Mouse (Mus musculus) cerebellum, adult 2 months (tissue): ENCODE data around the gene Gpank1. TPM values are rescaled to one million over a fixed set of nuclear protein-coding genes. Genes with fewer than 3 reads are reported as not detected.
A peak's percentile ranks its signal among the peaks of the same experiment; 100 is the strongest.

Experiments
- DNase-seq, 2 experiments: peaks; one replicate each; pipeline ENCODE4 v3.0.0; 2021
- H3K27ac ChIP-seq: fragments of 200-500 bp; 2 replicates; pipeline ENCODE4 v1.5.1; 2012; ENCODE audit warnings: low read length, control low read depth, inconsistent platforms; ENCODE audit not compliant: insufficient read depth
- H3K27me3 ChIP-seq: fragments of 200-500 bp; 2 replicates; pipeline ENCODE4 v1.6.1; 2012; ENCODE audit warnings: inconsistent platforms, mild to moderate bottlenecking, low read length, moderate library complexity; ENCODE audit not compliant: control insufficient read depth, insufficient read depth
- H3K4me1 ChIP-seq: fragments of 200-500 bp; 2 replicates; pipeline ENCODE4 v1.6.1; 2011; ENCODE audit warnings: low read length; ENCODE audit not compliant: control insufficient read depth, insufficient read depth
- H3K4me3 ChIP-seq: fragments of 200-500 bp; replicated peaks from 2 replicates; pipeline ENCODE3; 2011; ENCODE audit warnings: mild to moderate bottlenecking, low read depth, low read length, control low read depth; ENCODE audit not compliant: insufficient read depth
- CTCF ChIP-seq: fragments of 200-500 bp; IDR thresholded peaks from 2 replicates; pipeline ENCODE4 v1.5.1; 2011; ENCODE audit warnings: low read depth, mild to moderate bottlenecking, control low read depth, low read length, moderate library complexity, borderline replicate concordance; ENCODE audit not compliant: insufficient read depth
- POLR2A ChIP-seq: fragments of 200-500 bp; IDR thresholded peaks from 2 replicates; pipeline ENCODE4 v1.6.1; 2011; ENCODE audit warnings: low read length, control low read depth, borderline replicate concordance; ENCODE audit not compliant: insufficient read depth
- WGBS: fragments of 180-500 bp; shearing (Covaris S2); methylation state at CpG from one replicate; pipeline ENCODE4 v1.1.7; 2018; 5-methylcytosine and 5-hydroxymethylcytosine counted together
- polyA plus RNA-seq: library from polyadenylated mRNA; depleted of rRNA; stranded (reverse); fragments of >200 nt; gene quantifications from 2 replicates; pipeline ENCODE4 v1.2.3, GENCODE M21; 2012; rRNA removed

Gpank1 gene
- polyA plus RNA-seq, 1 experiment, result 32.7 TPM

DNA sequence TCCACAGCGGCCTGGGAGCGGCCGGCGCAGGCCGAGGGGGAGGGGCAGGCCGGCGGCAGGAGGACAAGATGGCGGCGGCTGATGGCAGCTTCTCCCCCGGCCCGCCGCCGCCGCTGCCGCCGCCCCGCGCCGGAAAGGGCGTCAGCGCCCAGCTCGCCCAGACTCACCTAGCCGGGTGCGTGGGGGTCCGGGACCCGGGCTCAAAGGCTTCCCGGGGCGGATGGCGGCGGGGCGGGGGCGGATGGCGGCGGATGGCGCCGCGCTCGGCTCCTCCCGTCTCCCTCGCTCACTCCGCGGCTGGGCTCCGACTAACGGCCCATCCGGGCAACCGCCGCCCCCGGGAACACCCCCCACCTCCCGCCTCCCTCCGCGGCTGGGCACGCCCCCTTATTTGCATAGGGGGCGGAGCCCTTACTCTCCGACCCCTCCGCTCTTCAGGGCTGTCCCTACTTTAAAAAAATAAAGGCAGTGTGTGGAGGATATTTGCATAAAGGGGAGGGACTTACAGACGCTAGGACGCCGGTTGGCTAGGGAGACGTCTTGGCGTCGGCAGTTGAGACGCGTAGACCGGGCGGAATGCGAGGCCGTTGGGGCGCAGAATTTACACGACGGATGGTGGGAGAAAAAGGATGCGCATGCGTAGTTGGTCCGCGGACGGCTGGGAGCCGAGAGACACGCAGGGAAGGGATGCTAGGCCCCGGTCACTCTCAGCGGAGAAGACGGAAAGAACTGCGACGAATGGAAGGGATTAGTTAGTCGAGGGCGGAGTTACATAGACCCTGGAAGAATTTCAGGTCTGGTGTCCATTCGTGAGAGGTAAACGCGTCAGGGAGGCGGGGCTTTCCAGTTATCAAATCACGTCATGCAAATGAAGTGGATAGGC lies 43.6 kb downstream of the Gpank1 start, which contains the start of gene Prrc2a:
Gene Prrc2a (minus strand): TSS at position 330 of the 883 bp plus-strand sequence.
- peak within 1 kb of the TSS; percentile 98 for H3K4me3 ChIP-seq
- H3K27ac ChIP-seq, result peak within 1 kb of the TSS; percentile 82
- DNase-seq, result peak; percentile 99
- H3K27me3 ChIP-seq, result no peaks in the 10 kb centered on the region
- peak; percentile 98 for TF ChIP-seq POLR2A
- TF ChIP-seq CTCF, result no peak
- H3K4me1 ChIP-seq, result peaks cover 13% of the 10 kb centered on the region; the same call in 1 of the 2 replicates
- WGBS, result under 1% methylated on average over 86 of the region's 89 CpGs

DNA sequence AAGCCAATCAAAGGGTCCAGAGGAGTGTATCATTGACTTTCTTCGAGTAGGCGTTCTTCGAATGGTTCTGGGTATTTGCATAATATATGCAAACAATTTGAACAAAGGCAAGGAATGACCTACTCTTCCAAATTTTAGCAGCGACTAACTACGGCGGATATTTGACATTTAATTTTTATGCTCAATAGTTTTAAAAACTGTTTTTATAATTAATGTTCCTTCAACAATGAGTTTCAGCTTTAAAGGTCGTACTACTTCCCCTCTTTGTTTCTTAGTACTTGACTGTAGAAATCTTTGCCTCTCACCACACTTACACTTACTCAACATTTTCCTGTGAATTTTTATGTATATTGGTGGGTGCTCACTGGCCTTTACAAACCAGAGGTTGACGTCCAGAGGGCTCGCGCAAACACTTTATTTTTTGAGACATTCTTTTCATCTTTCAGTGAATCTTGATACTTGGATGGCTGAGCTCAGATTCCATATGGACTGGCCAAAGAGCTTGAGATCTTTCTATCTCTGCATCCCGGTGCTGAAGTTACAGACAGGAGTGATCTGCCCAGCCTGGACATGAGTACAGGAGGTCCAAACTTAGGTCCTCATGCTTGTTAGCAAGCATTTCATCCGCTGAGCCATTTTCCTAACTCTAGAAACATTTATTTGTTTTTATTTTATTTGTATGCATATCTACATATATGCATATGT lies 44.3 kb downstream of the Gpank1 start:
- Histone ChIP-seq H3K4me1 (peaks cover 13% of the 10 kb centered on the region; the same call in 1 of the 2 replicates), H3K4me3 (peak overlapping the region; percentile 65), H3K27me3 (no peaks in the 10 kb centered on the region), H3K27ac (no peak overlapping the region)
- WGBS, result 17% methylated on average over 12 of the region's 12 CpGs
- no peak for TF ChIP-seq POLR2A
- no peak for TF ChIP-seq CTCF
- no peak for DNase-seq

GRCm38 (mm10) chr17:35166352-35167035 lies 45.2 kb downstream of the Gpank1 start:
- Histone ChIP-seq H3K27ac (no peak overlapping the region), H3K27me3 (no peaks in the 10 kb centered on the region), H3K4me1 (peaks cover 8% of the 10 kb centered on the region; the same call in 1 of the 2 replicates), H3K4me3 (no peak overlapping the region)
- peak; percentile 65 for TF ChIP-seq CTCF
- no peak for TF ChIP-seq POLR2A
- 57% methylated on average over 8 of the region's 8 CpGs for WGBS
- peak; percentile 63 to 75 for DNase-seq

DNA sequence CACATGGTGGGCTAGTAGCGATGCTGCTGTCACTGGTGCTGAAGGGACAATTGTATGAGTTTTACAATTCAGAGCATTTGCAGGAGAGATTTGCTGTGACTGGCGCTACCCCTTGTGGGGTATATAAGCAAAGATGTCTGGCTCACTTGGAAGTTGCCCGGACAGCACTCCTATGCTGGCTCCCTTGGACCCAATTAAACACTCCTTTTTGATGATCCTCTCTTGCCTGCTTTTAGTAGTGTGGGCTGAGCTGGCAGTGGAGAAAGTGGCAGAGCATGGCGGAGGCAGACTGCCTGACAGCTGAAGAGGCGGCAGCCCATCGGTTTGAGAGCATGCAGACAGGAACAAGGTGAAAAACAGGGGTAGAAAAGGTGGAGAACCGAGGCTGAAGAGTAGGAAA lies 46.5 kb downstream of the Gpank1 start:
- TF ChIP-seq CTCF (no peak), POLR2A (no peak)
- DNase-seq, result no peak
- H3K4me1 ChIP-seq, result no peaks in the 10 kb centered on the region
- no peak overlapping the region for H3K27ac ChIP-seq
- H3K27me3 ChIP-seq, result no peaks in the 10 kb centered on the region
- H3K4me3 ChIP-seq, result no peak overlapping the region
- WGBS, result 80% methylated on average over 7 of the region's 7 CpGs

DNA sequence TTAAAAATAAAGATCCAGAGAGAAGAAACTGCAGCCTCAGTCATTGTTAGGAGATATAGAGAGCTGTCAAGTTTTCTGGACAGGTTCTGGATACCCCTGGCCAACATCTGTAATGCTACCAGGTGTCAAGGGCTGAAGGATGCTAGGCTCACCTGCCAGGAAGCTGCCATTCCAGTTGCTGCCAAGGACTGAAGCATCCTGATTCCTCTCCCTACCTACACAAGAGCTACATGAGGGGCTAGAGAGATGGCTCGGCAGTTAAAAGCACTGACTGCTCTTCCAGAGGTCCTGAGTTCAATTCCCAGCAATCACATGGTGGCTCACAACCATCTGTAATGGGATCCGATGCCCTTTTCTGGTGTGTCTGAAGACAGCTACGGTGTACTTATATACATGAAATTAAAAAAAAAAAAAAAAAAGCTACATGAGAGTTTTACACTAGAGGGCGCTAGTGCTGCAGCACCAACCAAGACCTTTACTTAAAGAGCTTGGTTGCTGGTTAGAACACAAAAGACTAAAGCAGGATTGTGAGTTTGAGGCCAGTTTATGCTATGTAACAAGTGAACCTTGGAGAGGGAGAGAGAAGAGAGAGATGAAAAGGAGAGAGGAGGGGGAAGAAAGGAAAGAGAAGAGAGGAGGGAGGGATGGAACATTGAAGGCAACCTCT lies 47.4 kb downstream of the Gpank1 start:
- Histone ChIP-seq H3K4me3 (no peak overlapping the region), H3K27ac (no peak overlapping the region), H3K4me1 (no peaks in the 10 kb centered on the region), H3K27me3 (no peaks in the 10 kb centered on the region)
- no peak for TF ChIP-seq POLR2A
- TF ChIP-seq CTCF, result no peak
- no peak for DNase-seq
- WGBS, result 11% methylated on average over 4 of the region's 4 CpGs

DNA sequence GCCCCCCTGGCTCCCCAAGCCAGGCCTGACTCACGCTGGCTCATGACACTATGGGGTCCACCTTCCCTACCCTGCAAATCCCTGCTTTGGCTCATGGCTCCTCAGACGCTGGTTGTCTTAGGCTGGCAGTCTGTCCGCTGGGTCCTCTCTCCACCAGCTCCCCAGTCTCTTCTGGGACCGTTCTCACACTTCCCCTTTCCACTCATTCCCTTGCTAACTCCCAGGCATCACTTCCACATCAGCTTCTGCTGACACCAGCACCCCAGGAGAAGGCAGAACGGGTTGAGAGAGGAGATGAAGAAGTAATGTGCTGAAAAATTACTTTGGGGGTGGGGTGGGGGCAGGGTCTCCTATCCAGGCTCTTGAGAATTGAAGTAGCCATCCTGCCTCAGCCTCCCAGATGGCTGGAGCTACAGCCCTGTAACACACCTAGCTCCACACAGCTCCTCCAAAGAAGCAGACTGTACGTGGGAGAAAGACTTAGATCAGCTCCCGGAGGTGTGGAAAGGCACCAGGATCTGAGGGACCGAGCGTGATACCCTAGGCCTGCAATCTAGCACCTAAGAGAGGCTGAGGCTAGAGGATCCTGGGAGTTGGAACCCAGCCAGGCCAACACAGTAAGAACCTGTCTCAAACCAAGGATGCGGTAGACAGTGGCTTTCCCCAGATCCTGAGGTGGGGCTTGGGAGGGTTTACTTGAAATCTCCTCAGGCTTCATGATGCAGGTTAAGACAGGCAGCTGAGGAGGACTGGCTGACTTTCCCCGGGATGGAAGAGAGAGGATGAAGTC lies 51.4 kb downstream of the Gpank1 start:
- Histone ChIP-seq H3K4me3 (no peak overlapping the region), H3K27me3 (no peaks in the 10 kb centered on the region), H3K27ac (no peak overlapping the region), H3K4me1 (no peaks in the 10 kb centered on the region)
- TF ChIP-seq POLR2A (no peak), CTCF (no peak)
- no peak for DNase-seq
- WGBS, result 68% methylated on average over 11 of the region's 11 CpGs

GRCm38 (mm10) chr17:35173329-35173728 lies 52.1 kb downstream of the Gpank1 start:
- TF ChIP-seq CTCF, result no peak
- no peak for TF ChIP-seq POLR2A
- Histone ChIP-seq H3K4me1 (no peaks in the 10 kb centered on the region), H3K4me3 (no peak overlapping the region), H3K27me3 (no peaks in the 10 kb centered on the region), H3K27ac (no peak overlapping the region)
- WGBS, result 83% methylated on average over 3 of the region's 3 CpGs
- DNase-seq, result no peak

Other genes starting within 250 kb of the Gpank1 start
- 8.2 and 8.3 TPM in 2 replicates for gene Zbtb12, start 242.0 kb upstream of the Gpank1 start, polyA plus RNA-seq
- gene Gm20547, start 239.4 kb upstream of the Gpank1 start, polyA plus RNA-seq, result 0.08 and 0.10 TPM in 2 replicates
- 2.3 and 2.9 TPM in 2 replicates for gene C2, start 223.2 kb upstream of the Gpank1 start, polyA plus RNA-seq
- 174 and 182 TPM in 2 replicates for gene Ehmt2, start 223.0 kb upstream of the Gpank1 start, polyA plus RNA-seq
- 0.05 TPM in 1 of 2 replicates, not detected in the other for gene Slc44a4, start 207.0 kb upstream of the Gpank1 start, polyA plus RNA-seq
- 58.7 and 60.9 TPM in 2 replicates for gene Neu1, start 190.2 kb upstream of the Gpank1 start, polyA plus RNA-seq
- gene Hspa1b, start 162.2 kb upstream of the Gpank1 start, polyA plus RNA-seq, result 4.6 and 9.2 TPM in 2 replicates
- not detected in 2 replicates for gene Gm20481, start 151.5 kb upstream of the Gpank1 start, polyA plus RNA-seq
- gene Hspa1a, start 149.3 kb upstream of the Gpank1 start, polyA plus RNA-seq, result 10.5 and 14.9 TPM in 2 replicates
- gene Hspa1l, start 148.8 kb upstream of the Gpank1 start, polyA plus RNA-seq, result 0.49 and 0.89 TPM in 2 replicates
- gene Lsm2, start 139.6 kb upstream of the Gpank1 start, polyA plus RNA-seq, result 56.2 and 63.7 TPM in 2 replicates
- gene Vars, start 120.5 kb upstream of the Gpank1 start, polyA plus RNA-seq, result 65.3 and 77.0 TPM in 2 replicates
- gene Vwa7, start 104.9 kb upstream of the Gpank1 start, polyA plus RNA-seq, result 25.5 and 30.1 TPM in 2 replicates
- gene Sapcd1, start 93.4 kb upstream of the Gpank1 start, polyA plus RNA-seq, result 2.0 and 2.3 TPM in 2 replicates
- 4.3 and 5.5 TPM in 2 replicates for gene Msh5, start 74.7 kb upstream of the Gpank1 start, polyA plus RNA-seq
- gene Clic1, start 71.5 kb upstream of the Gpank1 start, polyA plus RNA-seq, result 41.2 and 42.9 TPM in 2 replicates
- gene Ddah2, start 62.4 kb upstream of the Gpank1 start, polyA plus RNA-seq, result 59.5 and 63.3 TPM in 2 replicates
- gene Ly6g6c, start 56.1 kb upstream of the Gpank1 start, polyA plus RNA-seq, result 0.11 and 0.15 TPM in 2 replicates
- gene Mpig6b, start 55.3 kb upstream of the Gpank1 start, polyA plus RNA-seq, result 0.25 and 0.43 TPM in 2 replicates
- gene Ly6g6e, start 44.6 kb upstream of the Gpank1 start, polyA plus RNA-seq, result 5.3 and 6.3 TPM in 2 replicates
- 8.5 and 10.4 TPM in 2 replicates for gene Ly6g6d, start 43.4 kb upstream of the Gpank1 start, polyA plus RNA-seq
- 0.86 and 1.1 TPM in 2 replicates for gene Ly6g6f, start 35.8 kb upstream of the Gpank1 start, polyA plus RNA-seq
- gene Abhd16a, start 32.2 kb upstream of the Gpank1 start, polyA plus RNA-seq, result 337 and 394 TPM in 2 replicates
- 0.28 TPM in 1 of 2 replicates, not detected in the other for gene Ly6g5c, start 13.2 kb upstream of the Gpank1 start, polyA plus RNA-seq
- gene Ly6g5b, start 6.0 kb upstream of the Gpank1 start, polyA plus RNA-seq, result 2.2 and 3.4 TPM in 2 replicates
- gene Csnk2b, start 598 bp downstream of the Gpank1 start, polyA plus RNA-seq, result 231 TPM in 2 replicates
- 12.3 and 14.6 TPM in 2 replicates for gene D17H6S53E, start 4.9 kb downstream of the Gpank1 start, polyA plus RNA-seq
- gene Apom, start 10.6 kb downstream of the Gpank1 start, polyA plus RNA-seq, result 0.21 and 0.28 TPM in 2 replicates
- 211 and 226 TPM in 2 replicates for gene Bag6, start 13.7 kb downstream of the Gpank1 start, polyA plus RNA-seq
- 277 and 289 TPM in 2 replicates for gene Prrc2a, start 43.4 kb downstream of the Gpank1 start, polyA plus RNA-seq
- gene Aif1, start 54.6 kb downstream of the Gpank1 start, polyA plus RNA-seq, result 2.1 and 4.1 TPM in 2 replicates
- 2.8 and 3.2 TPM in 2 replicates for gene Lst1, start 67.0 kb downstream of the Gpank1 start, polyA plus RNA-seq
- 0.34 and 0.38 TPM in 2 replicates for gene Ltb, start 73.0 kb downstream of the Gpank1 start, polyA plus RNA-seq
- not detected in 2 replicates for gene Tnf, start 80.6 kb downstream of the Gpank1 start, polyA plus RNA-seq
- 0.11 and 0.13 TPM in 2 replicates for gene Lta, start 83.9 kb downstream of the Gpank1 start, polyA plus RNA-seq
- gene Gm16181, start 99.4 kb downstream of the Gpank1 start, polyA plus RNA-seq, result not detected in 2 replicates
- gene Atp6v1g2, start 112.2 kb downstream of the Gpank1 start, polyA plus RNA-seq, result 628 TPM in 2 replicates
- gene Nfkbil1, start 114.3 kb downstream of the Gpank1 start, polyA plus RNA-seq, result 12.7 and 13.2 TPM in 2 replicates
- 438 and 458 TPM in 2 replicates for gene Ddx39b, start 120.3 kb downstream of the Gpank1 start, polyA plus RNA-seq
- 174 and 183 TPM in 2 replicates for gene H2-D1, start 141.3 kb downstream of the Gpank1 start, polyA plus RNA-seq
- 0.26 and 0.92 TPM in 2 replicates for gene H2-Q1, start 198.9 kb downstream of the Gpank1 start, polyA plus RNA-seq
- gene H2-Q2, start 220.8 kb downstream of the Gpank1 start, polyA plus RNA-seq, result 1.4 and 1.5 TPM in 2 replicates